Mouse (Mus musculus): ENCODE data around the gene Lat2. TPM values are rescaled to one million over a fixed set of nuclear protein-coding genes. Genes with fewer than 3 reads are reported as not detected.

The Lat2 gene
- polyA plus RNA-seq (2015; fragmentation: Illumina TruSeq; extraction: RNeasy Lipid Tissue Mini Kit (QIAGEN cat#74804); ENCODE audit: insufficient read depth, low read depth, low replicate concordance): 2.1 TPM

DNA sequence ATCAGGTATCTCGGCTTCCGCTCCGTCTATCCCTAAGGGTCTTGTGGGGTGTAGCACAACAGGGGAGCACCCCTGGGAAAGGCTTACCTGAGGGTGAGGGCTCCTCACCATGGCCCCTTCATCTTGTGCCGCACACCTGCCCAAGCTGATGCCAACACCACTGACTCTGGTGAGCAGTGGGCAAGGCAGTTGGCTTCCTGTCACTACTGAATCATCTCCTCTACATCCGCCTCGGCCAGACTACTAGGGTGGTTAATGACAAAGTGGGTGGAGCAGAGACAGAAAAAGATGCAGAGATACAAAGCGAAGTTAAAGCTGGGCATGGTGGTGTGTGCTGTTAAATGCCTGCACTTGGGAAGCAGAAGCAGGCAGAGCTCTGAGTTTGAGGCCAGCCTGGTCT, at the start of gene Lat2:
Gene Lat2, minus strand, starts transcription at position 224 of the 400 bp plus-strand sequence.

DNA sequence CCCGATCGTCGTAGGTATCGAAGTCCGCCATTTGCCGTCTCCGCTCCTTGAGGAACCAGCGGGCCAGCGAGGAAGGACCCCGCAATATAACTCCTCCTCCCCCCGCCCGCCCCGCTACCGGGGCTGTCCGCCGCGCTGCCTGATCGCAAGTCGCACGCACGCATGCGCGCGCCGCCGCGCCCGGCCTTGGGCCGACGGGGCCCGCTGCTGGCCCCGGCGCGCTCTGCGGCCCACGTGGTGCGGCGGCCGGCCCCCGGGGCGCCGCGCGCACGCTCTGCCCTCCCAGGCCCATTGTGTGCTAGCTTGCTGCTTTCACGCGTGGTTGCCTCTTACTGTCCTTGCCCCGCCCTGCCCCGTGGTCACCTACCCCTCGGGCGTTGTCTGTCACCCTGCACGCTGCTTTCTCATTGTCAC, 24.5 kb upstream of the Lat2 start, which contains the start of gene Eif4h:
Gene Eif4h, minus strand, starts transcription at position 222 of the 414 bp plus-strand sequence.

GRCm38 (mm10) chr5:134581146-134581545, 33.7 kb downstream of the Lat2 start, which contains the start of gene Rfc2:
Gene Rfc2, plus strand, starts transcription at chr5:134581366.

DNA sequence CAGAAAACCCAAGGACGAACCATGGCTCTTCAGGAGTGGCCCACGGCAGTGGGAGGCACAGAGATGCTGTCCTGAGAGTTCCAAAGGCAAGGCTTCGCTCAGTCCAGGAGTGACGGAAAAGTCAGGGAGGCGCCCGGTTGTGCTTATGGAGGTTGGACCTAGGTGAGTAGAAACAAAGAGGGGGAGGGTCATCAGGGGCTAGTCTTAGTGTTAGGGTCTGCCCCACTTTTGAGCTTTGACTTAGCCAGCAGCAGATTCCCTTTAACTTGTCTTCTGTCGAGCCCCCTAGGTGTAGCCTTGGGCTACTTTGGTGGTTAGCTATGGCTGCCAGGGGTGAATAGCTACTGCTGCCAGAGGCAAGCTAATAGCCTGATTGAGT, 54.8 kb downstream of the Lat2 start, which contains the start of gene Syna:
Gene Syna, minus strand, starts transcription at position 101 of the 379 bp plus-strand sequence.

DNA sequence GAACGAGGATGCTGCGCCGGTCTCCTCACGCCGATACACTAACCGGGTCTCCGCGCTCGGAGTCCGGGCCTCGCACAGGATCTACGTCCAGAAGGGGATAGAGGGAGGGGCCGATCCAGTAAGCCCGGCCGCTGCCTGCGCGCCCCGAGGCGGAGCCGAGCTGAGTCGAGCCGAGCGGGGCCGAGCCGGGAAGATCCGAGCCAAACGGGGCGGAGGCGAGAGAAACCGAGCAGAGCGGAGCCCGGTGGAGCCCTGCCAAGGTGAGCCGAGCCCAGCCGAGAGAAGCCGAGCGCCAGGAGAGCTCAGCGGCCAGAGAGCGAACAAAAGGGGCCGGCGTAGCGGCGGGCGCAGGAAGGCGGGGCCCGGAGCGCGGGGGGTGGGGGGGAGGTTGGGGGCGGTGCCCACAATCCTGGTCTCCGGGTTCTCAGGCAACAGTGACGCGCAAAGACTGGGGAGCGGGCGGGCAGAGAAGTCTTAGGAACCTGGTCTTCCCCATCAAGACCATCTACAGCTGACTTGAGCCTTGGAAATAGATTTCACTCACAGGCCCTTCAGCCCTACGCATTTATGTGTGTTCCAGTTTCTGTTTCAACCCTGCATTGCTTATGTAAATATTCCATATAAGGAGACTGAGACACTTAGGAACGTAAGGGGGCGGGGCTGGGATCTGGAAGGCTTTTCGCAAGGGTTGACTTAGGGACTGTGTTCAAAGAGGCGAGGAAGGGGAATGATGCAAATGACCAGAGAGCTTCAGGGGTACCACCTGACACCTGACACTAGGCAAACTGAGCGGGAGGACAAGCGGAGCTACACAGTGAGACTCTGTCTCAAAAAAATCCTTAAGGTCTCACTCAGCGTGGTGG, 62.5 kb downstream of the Lat2 start, which contains the start of gene Clip2:
Gene Clip2, minus strand, starts transcription at position 325 of the 863 bp plus-strand sequence.

Other genes starting within 250 kb of the Lat2 start
- gene Gtf2ird1, start 158.3 kb downstream of the Lat2 start, polyA plus RNA-seq (2015; fragmentation: Illumina TruSeq; extraction: RNeasy Lipid Tissue Mini Kit (QIAGEN cat#74804); ENCODE audit: insufficient read depth, low read depth, low replicate concordance): 4.9 TPM
- gene Clip2, start 62.6 kb downstream of the Lat2 start, polyA plus RNA-seq (2015; fragmentation: Illumina TruSeq; extraction: RNeasy Lipid Tissue Mini Kit (QIAGEN cat#74804); ENCODE audit: insufficient read depth, low read depth, low replicate concordance): 3.3 TPM
- not detected for gene Syna, start 54.9 kb downstream of the Lat2 start, polyA plus RNA-seq (2015; fragmentation: Illumina TruSeq; extraction: RNeasy Lipid Tissue Mini Kit (QIAGEN cat#74804); ENCODE audit: insufficient read depth, low read depth, low replicate concordance)
- gene Rfc2, start 33.7 kb downstream of the Lat2 start, polyA plus RNA-seq (2015; fragmentation: Illumina TruSeq; extraction: RNeasy Lipid Tissue Mini Kit (QIAGEN cat#74804); ENCODE audit: insufficient read depth, low read depth, low replicate concordance): 18.1 TPM
- gene Eif4h, start 24.5 kb upstream of the Lat2 start, polyA plus RNA-seq (2015; fragmentation: Illumina TruSeq; extraction: RNeasy Lipid Tissue Mini Kit (QIAGEN cat#74804); ENCODE audit: insufficient read depth, low read depth, low replicate concordance): 36.7 TPM
- 2.5 TPM for gene Limk1, start 73.6 kb upstream of the Lat2 start, polyA plus RNA-seq (2015; fragmentation: Illumina TruSeq; extraction: RNeasy Lipid Tissue Mini Kit (QIAGEN cat#74804); ENCODE audit: insufficient read depth, low read depth, low replicate concordance)
- 38.7 TPM for gene Eln, start 132.3 kb upstream of the Lat2 start, polyA plus RNA-seq (2015; fragmentation: Illumina TruSeq; extraction: RNeasy Lipid Tissue Mini Kit (QIAGEN cat#74804); ENCODE audit: insufficient read depth, low read depth, low replicate concordance)

All from pancreas, adult 10 weeks (tissue).